Mouse (Mus musculus): ENCODE results near the gene Rnf19b.

DNA sequence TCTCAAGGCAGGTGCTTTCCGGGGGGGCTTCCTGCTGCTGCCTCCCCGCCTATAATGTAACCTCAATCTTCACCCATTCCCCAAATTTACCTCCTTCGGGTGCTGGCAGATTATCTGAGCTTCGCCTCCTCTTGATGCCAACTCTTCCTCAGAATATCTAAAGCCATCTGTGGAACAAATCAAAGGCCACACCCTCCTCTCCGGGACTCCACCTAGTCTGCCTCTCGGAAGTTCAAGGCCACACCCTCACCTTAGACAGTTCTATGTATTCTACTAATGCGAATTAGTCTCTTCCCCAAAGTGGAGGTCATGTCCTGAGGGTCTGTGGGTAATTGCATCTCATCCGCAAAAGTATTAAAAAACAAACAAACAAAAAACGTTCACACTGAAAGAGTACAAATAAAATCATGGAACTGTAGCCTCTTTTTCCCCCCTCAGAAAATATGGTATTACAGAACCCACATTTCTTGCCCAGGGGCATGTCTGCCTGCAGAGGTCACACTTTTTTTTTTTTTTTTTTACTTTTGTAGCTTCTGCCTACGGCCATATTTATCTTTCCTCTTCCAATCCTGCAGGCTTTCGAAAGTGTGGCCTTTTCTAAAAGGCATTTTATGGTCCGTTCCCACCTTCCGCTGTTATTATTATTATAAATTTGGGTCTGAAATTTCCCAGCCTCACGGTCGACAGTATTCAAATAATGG lies 10.2 kb upstream of the Rnf19b start:
- no peak for TF ChIP-seq CTCF (IDR thresholded peaks at IDR 0.05; ENCODE audit: low read depth, low read length)
- TF ChIP-seq GATA2 (IDR thresholded peaks at IDR 0.05; ENCODE audit: borderline replicate concordance, low read depth, low read length): no peak
